Mouse (Mus musculus) E14TG2a.4 (cell line): ENCODE measurements around the gene Ythdf2.

ENCODE experiments used
- H3K27me3 ChIP-seq: 2 replicates; pipeline ENCODE4 v1.6.1; 2014; ENCODE audit warnings: low read length, control low read depth; ENCODE audit not compliant: insufficient read depth
- H3K36me3 ChIP-seq: 2 replicates; pipeline ENCODE4 v1.6.1; 2014; ENCODE audit warnings: low read length, control low read depth; ENCODE audit not compliant: insufficient read depth
- H3K4me1 ChIP-seq: replicated peaks from 2 replicates; pipeline ENCODE4 v1.6.1; 2014; ENCODE audit warnings: low read depth, low read length, control low read depth
- H3K4me3 ChIP-seq: replicated peaks from 2 replicates; pipeline ENCODE4 v1.5.1; 2014; ENCODE audit warnings: mild to moderate bottlenecking, low read length
- H3K9me3 ChIP-seq: 2 replicates; pipeline ENCODE4 v1.6.1; 2014; ENCODE audit warnings: low read length, control low read depth
- CTCF ChIP-seq: conservative IDR thresholded peaks from 2 replicates; pipeline ENCODE4 v1.5.1; 2014; ENCODE audit warnings: low read length
- NANOG ChIP-seq: IDR thresholded peaks from 2 replicates; pipeline ENCODE4 v1.6.1; 2014; ENCODE audit warnings: borderline replicate concordance, low read length, mixed read lengths
- POU5F1 ChIP-seq: IDR thresholded peaks from 2 replicates; pipeline ENCODE4 v1.6.1; 2014; ENCODE audit warnings: low read length, borderline replicate concordance

The Ythdf2 gene

GRCm38 (mm10) chr4:132170891-132171290 is 41.2 kb downstream of the Ythdf2 start:
- Histone ChIP-seq H3K27me3 (peaks cover 2% of the 10 kb centered on the region; the same call in 1 of the 2 replicates), H3K4me1 (peaks cover 49% of the 10 kb centered on the region), H3K4me3 (no peak overlapping the region), H3K9me3 (no peaks in the 10 kb centered on the region; the same call in 1 of the 2 replicates), H3K36me3 (no peaks in the 10 kb centered on the region)
- TF ChIP-seq CTCF (no peak), POU5F1 (no peak), NANOG (no peak)

- Histone ChIP-seq H3K9me3 (no peaks in the 10 kb centered on the region; the same call in 1 of the 2 replicates), H3K4me1 (peaks cover 61% of the 10 kb centered on the region), H3K36me3 (no peaks in the 10 kb centered on the region), H3K27me3 (peaks cover 2% of the 10 kb centered on the region; the same call in 1 of the 2 replicates), H3K4me3 (no peak overlapping the region)
- no peak for TF ChIP-seq NANOG
- no peak for TF ChIP-seq POU5F1
- no peak for TF ChIP-seq CTCF
Observed at GRCm38 (mm10) chr4:132169761-132170160, 42.3 kb downstream of the Ythdf2 start.

- Histone ChIP-seq H3K27me3 (peaks cover 2% of the 10 kb centered on the region; the same call in 1 of the 2 replicates), H3K9me3 (no peaks in the 10 kb centered on the region; the same call in 1 of the 2 replicates), H3K36me3 (no peaks in the 10 kb centered on the region), H3K4me1 (peaks cover 62% of the 10 kb centered on the region), H3K4me3 (no peak overlapping the region)
- TF ChIP-seq NANOG: no peak
- TF ChIP-seq POU5F1: no peak
- TF ChIP-seq CTCF: no peak
Observed at GRCm38 (mm10) chr4:132169271-132169670, 42.8 kb downstream of the Ythdf2 start.

- Histone ChIP-seq H3K4me1 (peaks cover 44% of the 10 kb centered on the region), H3K36me3 (no peaks in the 10 kb centered on the region), H3K9me3 (no peaks in the 10 kb centered on the region; the same call in 1 of the 2 replicates), H3K4me3 (no peak overlapping the region), H3K27me3 (peaks cover 2% of the 10 kb centered on the region; the same call in 1 of the 2 replicates)
- TF ChIP-seq POU5F1 (no peak), NANOG (no peak), CTCF (no peak)
Observed at GRCm38 (mm10) chr4:132167436-132167835, 44.7 kb downstream of the Ythdf2 start.

GRCm38 (mm10) chr4:132166350-132167290 is 45.5 kb downstream of the Ythdf2 start:
- H3K27me3 ChIP-seq: peaks cover 2% of the 10 kb centered on the region; the same call in 1 of the 2 replicates
- H3K4me1 ChIP-seq: peaks cover 39% of the 10 kb centered on the region
- no peaks in the 10 kb centered on the region; the same call in 1 of the 2 replicates for H3K9me3 ChIP-seq
- no peaks in the 10 kb centered on the region for H3K36me3 ChIP-seq
- H3K4me3 ChIP-seq: no peak overlapping the region
- TF ChIP-seq NANOG (no peak), POU5F1 (no peak), CTCF (no peak)

- H3K4me3 ChIP-seq: peak overlapping the region; percentile 35; the same call in 1 of the 2 replicates
- peaks cover 2% of the 10 kb centered on the region; the same call in 1 of the 2 replicates for H3K27me3 ChIP-seq
- no peak for TF ChIP-seq POU5F1
- no peak for TF ChIP-seq NANOG
- no peak for TF ChIP-seq CTCF
- no peaks in the 10 kb centered on the region for H3K36me3 ChIP-seq
- no peaks in the 10 kb centered on the region; the same call in 1 of the 2 replicates for H3K9me3 ChIP-seq
- peaks cover 31% of the 10 kb centered on the region for H3K4me1 ChIP-seq
Observed at GRCm38 (mm10) chr4:132165691-132166090, 46.4 kb downstream of the Ythdf2 start.

- H3K36me3 ChIP-seq: no peaks in the 10 kb centered on the region
- H3K4me1 ChIP-seq: peaks cover 37% of the 10 kb centered on the region
- peaks cover 48% of the 10 kb centered on the region for H3K27me3 ChIP-seq
- TF ChIP-seq POU5F1 (no peak), NANOG (no peak), CTCF (no peak)
- H3K4me3 ChIP-seq: no peak overlapping the region
- peaks cover 9% of the 10 kb centered on the region for H3K9me3 ChIP-seq
Observed at GRCm38 (mm10) chr4:132156941-132157622, 55.0 kb downstream of the Ythdf2 start.
